Comparison of ENCODE assay signal across 7 mouse cellular contexts in genomic region chr17:46132058-46132718, GRCm38 (mm10). TPM values are rescaled to one million over a fixed set of nuclear protein-coding genes. Genes with fewer than 3 reads are reported as not detected.
A peak's percentile ranks its signal among the peaks of the same experiment; 100 is the strongest.
DNase-seq lines count a peak whose midpoint lies in the region; ATAC-seq lines count a peak whose summit lies in the region.

No protein-coding gene starts in this region.

- peaks cover 34% of the 10 kb centered on the region for H3K36me3 ChIP-seq in intestine, embryonic 14.5 days (ENCODE audit: control insufficient read depth, insufficient read depth, low read length)
- peaks cover 37% of the 10 kb centered on the region for H3K36me3 ChIP-seq in midbrain, embryonic 10.5 days

- no peak overlapping the region for H3K27ac ChIP-seq in intestine, embryonic 14.5 days (ENCODE audit: low read depth)
- no peak overlapping the region; the same call in 1 of the 2 replicates for H3K27ac ChIP-seq in midbrain, embryonic 10.5 days (replicated peaks)

- no peaks in the 10 kb centered on the region for H3K27me3 ChIP-seq in intestine, embryonic 14.5 days (replicated peaks; ENCODE audit: control insufficient read depth, insufficient read depth, low read length)
- no peaks in the 10 kb centered on the region for H3K27me3 ChIP-seq in midbrain, embryonic 10.5 days (ENCODE audit: low read depth, poor library complexity, severe bottlenecking)

- H3K9ac ChIP-seq in intestine, embryonic 14.5 days (ENCODE audit: low read length): no peak overlapping the region

- no peak overlapping the region for H3K4me3 ChIP-seq in intestine, embryonic 14.5 days (ENCODE audit: low read depth, low read length)
- no peak overlapping the region for H3K4me3 ChIP-seq in midbrain, embryonic 10.5 days

- WGBS in intestine, embryonic 14.5 days: 15% methylated on average over 12 of the region's 12 CpGs
- 15% methylated on average over 12 of the region's 12 CpGs for WGBS in midbrain, embryonic 10.5 days

- no peaks in the 10 kb centered on the region for H3K9me3 ChIP-seq in intestine, embryonic 14.5 days (ENCODE audit: control insufficient read depth, low read length)
- 0 out of 2 replicates have a peak, but pooled peaks cover 3% of the 10 kb centered on the region for H3K9me3 ChIP-seq in midbrain, embryonic 10.5 days (replicated peaks)

- ATAC-seq in intestine, embryonic 14.5 days (replicated peaks; ENCODE audit: low FRiP score, low TSS enrichment, low read depth): peak; percentile 56

- H3K4me1 ChIP-seq in intestine, embryonic 14.5 days (replicated peaks; ENCODE audit: control insufficient read depth, insufficient read depth, low read length): no peaks in the 10 kb centered on the region
- H3K4me1 ChIP-seq in midbrain, embryonic 10.5 days: 0 out of 2 replicates have a peak, but pooled peaks cover 6% of the 10 kb centered on the region

- intact Hi-C loops in left cerebral cortex, postnatal 10 days (cut with DNase I): loop anchor here (2.0 to 5.0 kb wide), 2 partner anchors 100 to 401 kb away; partner anchors contain the start of gene Vegfa

- peak; percentile 83 for DNase-seq in adipocyte (ENCODE audit: low spot score)
- peak; percentile 81 to 87 for DNase-seq in cerebellum, postnatal 25 days
- DNase-seq in gastrocnemius, adult 8-10 months (ENCODE audit: low spot score in 2 of 2): peak; percentile 75 to 80
- peak; percentile 95 for DNase-seq in intestine, embryonic 14.5 days (ENCODE audit: low spot score)
- peak; percentile 57 to 74 for DNase-seq in left cerebral cortex, postnatal 10 days (ENCODE audit: extremely low spot score in 1 of 2, low spot score in 2 of 2)
- peak; percentile 81 for DNase-seq in midbrain, embryonic 10.5 days (ENCODE audit: low spot score)
- peak; percentile 50 for DNase-seq in right cerebral cortex, postnatal 36 days (ENCODE audit: low spot score in 2 of 2)

- no peak overlapping the region for H3K4me2 ChIP-seq in intestine, embryonic 14.5 days (ENCODE audit: low read length)

RNA-seq across cellular contexts. Expression of gene Rsph9, which starts 11.8 kb away (rescaled TPM):
- total RNA-seq in gastrocnemius, adult 8-10 months (2022): under 1 TPM in 3 of 4 experiments, not detected in 1; 0.34 to 0.58 (median 0.40) TPM
- 11.7 and 14.6 TPM in 2 replicates for polyA plus RNA-seq in intestine, embryonic 14.5 days (2014; fragmentation: Nextera tagmentation; extraction: Ambion mirVana)
- total RNA-seq in left cerebral cortex, postnatal 10 days (2021): 10 to 100 TPM; 33.0 to 34.8 TPM
- 11.7 and 14.2 TPM in 2 replicates for polyA plus RNA-seq in midbrain, embryonic 10.5 days (2016; fragmentation: Nextera tagmentation; extraction: Ambion mirVana)

RNA-seq across cellular contexts. Expression of gene Mad2l1bp, which starts 21.2 kb away (rescaled TPM):
- total RNA-seq in gastrocnemius, adult 8-10 months (2022): 10 to 100 TPM; 14.1 to 26.9 (median 18.9) TPM
- 32.2 and 34.4 TPM in 2 replicates for polyA plus RNA-seq in intestine, embryonic 14.5 days (2014; fragmentation: Nextera tagmentation; extraction: Ambion mirVana)
- total RNA-seq in left cerebral cortex, postnatal 10 days (2021): 10 to 100 TPM; 13.2 to 15.3 TPM
- 36.1 and 40.1 TPM in 2 replicates for polyA plus RNA-seq in midbrain, embryonic 10.5 days (2016; fragmentation: Nextera tagmentation; extraction: Ambion mirVana)

RNA-seq across cellular contexts. Expression of gene Mrps18a, which starts 21.4 kb away (rescaled TPM):
- total RNA-seq in gastrocnemius, adult 8-10 months (2022): 10 to 100 TPM; 78.9 to 93.4 (median 89.2) TPM
- 144 and 150 TPM in 2 replicates for polyA plus RNA-seq in intestine, embryonic 14.5 days (2014; fragmentation: Nextera tagmentation; extraction: Ambion mirVana)
- 10 to 100 TPM; 79.9 to 83.9 TPM for total RNA-seq in left cerebral cortex, postnatal 10 days (2021)
- polyA plus RNA-seq in midbrain, embryonic 10.5 days (2016; fragmentation: Nextera tagmentation; extraction: Ambion mirVana): 143 and 156 TPM in 2 replicates

RNA-seq across cellular contexts. Expression of gene Gtpbp2, which starts 28.6 kb away (rescaled TPM):
- total RNA-seq in gastrocnemius, adult 8-10 months (2022): 10 to 100 TPM; 37.0 to 43.9 (median 40.3) TPM
- polyA plus RNA-seq in intestine, embryonic 14.5 days (2014; fragmentation: Nextera tagmentation; extraction: Ambion mirVana): 29.9 and 30.7 TPM in 2 replicates
- 100 to 1,000 TPM in 1 of 2 experiments, 10 to 100 TPM in 1; 86.6 to 101 TPM for total RNA-seq in left cerebral cortex, postnatal 10 days (2021)
- 28.2 and 31.0 TPM in 2 replicates for polyA plus RNA-seq in midbrain, embryonic 10.5 days (2016; fragmentation: Nextera tagmentation; extraction: Ambion mirVana)

Comparison
In these comparisons a context has a peak if more than half of its experiments do, and no peak if none do; other contexts are left out.
1. RNA of gene Rsph9, which starts 11.8 kb away (total RNA-seq): 33.0 to 34.8 TPM in left cerebral cortex, postnatal 10 days; 0.34 to 0.58 TPM in gastrocnemius, adult 8-10 months; every median in the first group is over 10 times any median in the second.
2. Peak in every context shown above with its lines, with median percentiles within 50 percentile points of each other: DNase-seq.